Mouse (Mus musculus): ENCODE data around the gene Cpne5. TPM values are rescaled to one million over a fixed set of nuclear protein-coding genes. Genes with fewer than 3 reads are reported as not detected.

The Cpne5 gene
- polyA plus RNA-seq, 1 experiment from 2014 or later, result 38.1 TPM

DNA sequence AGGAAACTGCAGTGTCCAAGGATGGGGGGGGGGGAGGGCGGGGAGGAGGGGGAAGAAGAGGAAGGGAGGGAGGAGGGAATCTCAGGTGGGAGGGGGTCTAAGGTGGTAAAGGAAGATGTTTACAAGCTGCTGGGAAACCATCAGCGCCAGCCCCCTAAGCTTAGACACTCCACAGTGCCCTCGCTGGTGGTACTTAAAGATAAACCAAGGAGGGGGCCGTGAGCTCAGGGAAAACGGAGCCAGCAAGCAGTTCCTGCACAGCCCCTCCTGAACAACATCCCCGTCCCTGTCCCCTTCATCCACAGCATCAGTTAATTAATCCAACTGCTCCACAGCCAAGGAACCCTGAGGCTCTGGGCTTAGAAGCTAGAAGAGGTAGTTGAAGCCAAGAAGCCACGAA lies 38.1 kb downstream of the Cpne5 start:
- H3K9ac ChIP-seq, result no peak overlapping the region
- H3K4me3 ChIP-seq (replicated peaks; ENCODE audit: low read length), result no peak overlapping the region
- no peaks in the 10 kb centered on the region for H3K27me3 ChIP-seq (ENCODE audit: control insufficient read depth, insufficient read depth, low read length)
- peak overlapping the region; percentile 41; the same call in 1 of the 2 replicates for H3K27ac ChIP-seq
- ATAC-seq (ENCODE audit: low FRiP score) (no peak), DNase-seq (ENCODE audit: low spot score) (no peak)
- H3K36me3 ChIP-seq (replicated peaks; ENCODE audit: control insufficient read depth, insufficient read depth), result no peaks in the 10 kb centered on the region
- H3K9me3 ChIP-seq (ENCODE audit: control insufficient read depth, low read length), result no peaks in the 10 kb centered on the region
- no peak overlapping the region for H3K4me2 ChIP-seq (replicated peaks)
- 33% methylated on average over 6 of the region's 7 CpGs for WGBS
- 0 out of 2 replicates have a peak, but pooled peaks cover 6% of the 10 kb centered on the region for H3K4me1 ChIP-seq (replicated peaks; ENCODE audit: control insufficient read depth, insufficient read depth, low read length)

- 24% methylated on average over 9 of the region's 9 CpGs for WGBS
- no peak for DNase-seq (ENCODE audit: low spot score)
- ATAC-seq (ENCODE audit: low FRiP score), result no peak
- Histone ChIP-seq H3K4me1 (replicated peaks; ENCODE audit: control insufficient read depth, insufficient read depth, low read length) (0 out of 2 replicates have a peak, but pooled peaks cover 6% of the 10 kb centered on the region), H3K27ac (peak overlapping the region; percentile 41; the same call in 1 of the 2 replicates), H3K9me3 (ENCODE audit: control insufficient read depth, low read length) (no peaks in the 10 kb centered on the region), H3K4me3 (replicated peaks; ENCODE audit: low read length) (no peak overlapping the region), H3K9ac (no peak overlapping the region), H3K27me3 (ENCODE audit: control insufficient read depth, insufficient read depth, low read length) (no peaks in the 10 kb centered on the region), H3K4me2 (replicated peaks) (no peak overlapping the region), H3K36me3 (replicated peaks; ENCODE audit: control insufficient read depth, insufficient read depth) (no peaks in the 10 kb centered on the region)
These were observed 38.7 kb downstream of the Cpne5 start for GRCm38 (mm10) chr17:29199151-29199800.

DNA sequence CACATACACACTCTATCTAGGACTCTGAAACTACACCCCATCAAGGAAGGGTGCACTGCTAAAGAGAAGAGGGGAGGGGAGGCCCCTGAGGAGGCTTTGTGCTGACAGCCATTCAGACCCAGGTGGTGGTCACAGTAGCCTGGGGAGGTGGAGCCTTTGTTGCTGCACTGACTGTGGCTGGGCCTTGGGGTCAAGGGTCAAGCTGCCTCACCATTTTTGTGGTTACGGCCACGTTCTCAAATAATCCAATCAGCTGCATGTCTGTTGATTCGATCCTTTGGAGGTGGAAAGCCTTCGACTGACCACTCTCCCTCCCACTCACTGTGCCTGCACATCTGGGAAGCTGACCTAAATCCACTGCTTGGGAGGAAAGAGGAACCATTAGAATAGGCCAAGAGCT lies 42.4 kb downstream of the Cpne5 start:
- H3K36me3 ChIP-seq (replicated peaks; ENCODE audit: control insufficient read depth, insufficient read depth), result no peaks in the 10 kb centered on the region
- no peak overlapping the region for H3K9ac ChIP-seq
- DNase-seq (ENCODE audit: low spot score) (no peak), ATAC-seq (ENCODE audit: low FRiP score) (no peak)
- H3K4me2 ChIP-seq (replicated peaks), result no peak overlapping the region
- 16% methylated on average over 4 of the region's 4 CpGs for WGBS
- 0 out of 2 replicates have a peak, but pooled peaks cover 6% of the 10 kb centered on the region for H3K4me1 ChIP-seq (replicated peaks; ENCODE audit: control insufficient read depth, insufficient read depth, low read length)
- no peaks in the 10 kb centered on the region for H3K27me3 ChIP-seq (ENCODE audit: control insufficient read depth, insufficient read depth, low read length)
- H3K4me3 ChIP-seq (replicated peaks; ENCODE audit: low read length), result no peak overlapping the region
- no peaks in the 10 kb centered on the region for H3K9me3 ChIP-seq (ENCODE audit: control insufficient read depth, low read length)
- no peak overlapping the region for H3K27ac ChIP-seq

DNA sequence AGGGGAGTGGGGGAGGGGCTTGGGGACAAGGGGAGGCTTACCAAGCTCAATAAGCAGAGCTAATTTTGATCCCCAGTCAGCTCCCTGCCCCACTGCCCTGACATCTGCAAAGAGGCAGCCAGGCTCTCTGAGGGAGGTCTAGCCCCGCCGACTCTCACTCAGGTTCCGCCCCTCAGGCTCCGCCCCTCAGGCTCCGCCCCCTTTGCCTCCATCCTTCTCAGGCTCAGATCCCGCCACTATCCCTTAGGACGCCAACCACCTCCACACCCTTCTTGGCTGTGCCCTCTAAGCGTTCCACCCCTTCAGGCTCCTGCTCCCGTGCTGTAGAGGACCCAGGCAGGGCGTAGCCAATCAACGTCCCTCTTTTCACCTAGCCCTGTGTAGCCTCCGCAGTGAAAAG lies 49.0 kb downstream of the Cpne5 start:
- Histone ChIP-seq H3K36me3 (replicated peaks; ENCODE audit: control insufficient read depth, insufficient read depth) (no peaks in the 10 kb centered on the region), H3K4me2 (replicated peaks) (no peak overlapping the region), H3K4me1 (replicated peaks; ENCODE audit: control insufficient read depth, insufficient read depth, low read length) (no peaks in the 10 kb centered on the region; the same call in 1 of the 2 replicates), H3K27me3 (ENCODE audit: control insufficient read depth, insufficient read depth, low read length) (no peaks in the 10 kb centered on the region), H3K27ac (no peak overlapping the region), H3K9ac (no peak overlapping the region), H3K4me3 (replicated peaks; ENCODE audit: low read length) (no peak overlapping the region), H3K9me3 (ENCODE audit: control insufficient read depth, low read length) (no peaks in the 10 kb centered on the region)
- DNase-seq (ENCODE audit: low spot score), result no peak
- 6% methylated on average over 12 of the region's 12 CpGs for WGBS
- ATAC-seq (ENCODE audit: low FRiP score), result no peak

GRCm38 (mm10) chr17:29186989-29187859 lies 50.7 kb downstream of the Cpne5 start:
- H3K9ac ChIP-seq, result no peak overlapping the region
- no peak for ATAC-seq (ENCODE audit: low FRiP score)
- 11% methylated on average over 10 of the region's 10 CpGs for WGBS

DNA sequence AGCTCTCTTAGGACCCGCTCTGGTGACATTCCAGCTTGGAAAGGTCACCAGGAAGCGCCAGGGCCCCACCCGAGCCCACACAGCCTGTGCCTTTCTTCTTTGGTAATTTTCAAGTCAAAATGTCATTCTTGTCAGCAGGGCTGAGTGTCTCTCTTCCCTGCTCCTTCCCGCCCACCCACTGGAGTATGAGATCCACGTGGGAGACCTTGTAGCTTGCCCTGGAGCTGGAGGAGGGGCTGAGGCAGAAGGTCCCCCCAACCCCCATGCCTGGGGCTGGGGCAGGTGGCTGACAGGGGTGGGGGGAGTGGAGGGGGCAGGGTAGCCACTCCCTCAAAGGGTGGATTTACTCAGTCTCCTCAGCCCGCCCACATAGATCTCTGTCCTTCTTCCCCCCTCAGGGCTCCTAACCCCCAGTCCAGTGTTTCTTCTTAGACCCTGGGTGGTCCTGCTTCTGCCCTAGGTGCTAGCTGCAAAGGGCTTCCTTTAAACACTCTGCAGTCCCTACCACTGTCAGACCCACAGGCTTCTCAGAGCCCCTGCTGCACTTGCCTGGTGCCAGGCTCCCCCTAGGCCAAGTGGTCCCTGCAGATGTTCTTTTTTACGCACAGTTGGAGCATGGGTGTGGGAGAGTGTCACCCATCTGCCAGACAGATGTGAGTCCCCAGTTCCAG lies 52.5 kb downstream of the Cpne5 start:
- Histone ChIP-seq H3K27me3 (ENCODE audit: control insufficient read depth, insufficient read depth, low read length) (no peaks in the 10 kb centered on the region), H3K9me3 (ENCODE audit: control insufficient read depth, low read length) (no peaks in the 10 kb centered on the region), H3K27ac (no peak overlapping the region), H3K36me3 (replicated peaks; ENCODE audit: control insufficient read depth, insufficient read depth) (no peaks in the 10 kb centered on the region), H3K4me3 (replicated peaks; ENCODE audit: low read length) (no peak overlapping the region), H3K4me2 (replicated peaks) (no peak overlapping the region), H3K9ac (no peak overlapping the region), H3K4me1 (replicated peaks; ENCODE audit: control insufficient read depth, insufficient read depth, low read length) (no peaks in the 10 kb centered on the region; the same call in 1 of the 2 replicates)
- ATAC-seq (ENCODE audit: low FRiP score) (no peak), DNase-seq (ENCODE audit: low spot score) (no peak)
- 34% methylated on average over 7 of the region's 7 CpGs for WGBS

More at GRCm38 (mm10) chr17:29186989-29187859, 50.7 kb downstream of the Cpne5 start:
- H3K36me3 ChIP-seq (replicated peaks; ENCODE audit: control insufficient read depth, insufficient read depth), result no peaks in the 10 kb centered on the region
- no peaks in the 10 kb centered on the region for H3K9me3 ChIP-seq (ENCODE audit: control insufficient read depth, low read length)
- no peak for DNase-seq (ENCODE audit: low spot score)
- no peak overlapping the region for H3K4me3 ChIP-seq (replicated peaks; ENCODE audit: low read length)
- no peak overlapping the region for H3K27ac ChIP-seq
- H3K4me2 ChIP-seq (replicated peaks), result no peak overlapping the region
- no peaks in the 10 kb centered on the region; the same call in 1 of the 2 replicates for H3K4me1 ChIP-seq (replicated peaks; ENCODE audit: control insufficient read depth, insufficient read depth, low read length)
- no peaks in the 10 kb centered on the region for H3K27me3 ChIP-seq (ENCODE audit: control insufficient read depth, insufficient read depth, low read length)

DNA sequence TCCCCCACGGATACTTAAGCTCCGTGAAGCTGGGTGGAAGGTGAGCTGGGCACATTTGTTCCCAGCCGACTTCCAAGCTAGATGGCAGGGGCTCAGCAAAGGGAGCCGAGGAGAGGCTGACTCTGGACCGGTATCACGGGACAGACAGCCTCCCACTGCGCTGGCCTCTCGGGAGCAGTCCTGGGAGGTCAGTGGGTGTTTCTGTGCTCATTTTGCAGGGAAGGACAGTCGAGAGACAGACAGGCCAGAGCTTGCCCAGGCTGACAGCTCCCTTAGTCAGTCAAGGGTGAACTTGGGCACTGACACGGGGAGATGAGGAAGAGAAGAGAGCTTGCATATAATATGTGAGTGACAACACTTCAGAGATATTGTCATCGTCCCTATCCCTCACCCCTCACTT lies 54.8 kb downstream of the Cpne5 start:
- Histone ChIP-seq H3K27me3 (ENCODE audit: control insufficient read depth, insufficient read depth, low read length) (no peaks in the 10 kb centered on the region), H3K9ac (no peak overlapping the region), H3K4me2 (replicated peaks) (no peak overlapping the region), H3K9me3 (ENCODE audit: control insufficient read depth, low read length) (no peaks in the 10 kb centered on the region), H3K36me3 (replicated peaks; ENCODE audit: control insufficient read depth, insufficient read depth) (no peaks in the 10 kb centered on the region), H3K4me1 (replicated peaks; ENCODE audit: control insufficient read depth, insufficient read depth, low read length) (no peaks in the 10 kb centered on the region; the same call in 1 of the 2 replicates), H3K27ac (no peak overlapping the region), H3K4me3 (replicated peaks; ENCODE audit: low read length) (no peak overlapping the region)
- DNase-seq (ENCODE audit: low spot score), result no peak
- WGBS, result 68% methylated on average over 11 of the region's 11 CpGs
- no peak for ATAC-seq (ENCODE audit: low FRiP score)

GRCm38 (mm10) chr17:29181751-29182150 lies 56.2 kb downstream of the Cpne5 start:
- no peak overlapping the region for H3K9ac ChIP-seq
- H3K27ac ChIP-seq, result no peak overlapping the region
- H3K4me2 ChIP-seq (replicated peaks), result no peak overlapping the region
- H3K4me3 ChIP-seq (replicated peaks; ENCODE audit: low read length), result no peak overlapping the region
- WGBS, result 89% methylated on average over 5 of the region's 5 CpGs
- peaks cover 4% of the 10 kb centered on the region; the same call in 1 of the 2 replicates for H3K4me1 ChIP-seq (replicated peaks; ENCODE audit: control insufficient read depth, insufficient read depth, low read length)
- H3K9me3 ChIP-seq (ENCODE audit: control insufficient read depth, low read length), result no peaks in the 10 kb centered on the region
- DNase-seq (ENCODE audit: low spot score) (no peak), ATAC-seq (ENCODE audit: low FRiP score) (no peak)
- no peaks in the 10 kb centered on the region for H3K27me3 ChIP-seq (ENCODE audit: control insufficient read depth, insufficient read depth, low read length)
- H3K36me3 ChIP-seq (replicated peaks; ENCODE audit: control insufficient read depth, insufficient read depth), result no peaks in the 10 kb centered on the region

All from hindbrain, embryonic 14.5 days (tissue).